Mouse (Mus musculus): ENCODE data around the gene Tcstv3.
"Not testable (repeated sequence)": the region's sequence is repeated elsewhere in the genome, so short reads cannot be mapped to it uniquely, and the experiment has no call there.

Tcstv3 gene

GRCm38 (mm10) chr13:120316578-120316977, at the start of gene Tcstv3:
Gene Tcstv3 (plus strand): TSS chr13:120316878.
- not testable (repeated sequence) for DNase-seq (ENCODE audit: low spot score)

GRCm38 (mm10) chr13:120277837-120278236, 38.8 kb upstream of the Tcstv3 start:
- DNase-seq (ENCODE audit: low spot score) = not testable (repeated sequence)

DNA sequence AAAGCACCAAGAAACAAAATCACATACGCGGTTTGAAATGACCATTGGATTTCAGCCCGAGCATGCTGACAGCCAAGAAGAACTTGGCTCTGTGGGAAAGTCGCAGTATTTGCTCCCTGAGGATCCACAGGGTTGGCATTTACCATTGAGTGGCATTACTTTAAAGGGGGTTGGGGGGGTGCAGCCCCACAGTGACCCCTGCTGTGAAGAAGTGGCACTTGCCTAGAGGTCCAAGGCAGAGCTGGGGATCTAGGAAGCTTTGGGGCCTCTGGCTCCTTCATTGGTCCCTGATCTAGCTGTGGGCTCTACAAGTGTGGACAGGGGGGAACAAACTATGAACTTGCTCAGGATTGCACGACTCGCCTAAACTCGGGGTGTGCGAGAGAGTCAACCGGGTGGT, 37.9 kb upstream of the Tcstv3 start:
- no peak for DNase-seq (ENCODE audit: low spot score)

DNA sequence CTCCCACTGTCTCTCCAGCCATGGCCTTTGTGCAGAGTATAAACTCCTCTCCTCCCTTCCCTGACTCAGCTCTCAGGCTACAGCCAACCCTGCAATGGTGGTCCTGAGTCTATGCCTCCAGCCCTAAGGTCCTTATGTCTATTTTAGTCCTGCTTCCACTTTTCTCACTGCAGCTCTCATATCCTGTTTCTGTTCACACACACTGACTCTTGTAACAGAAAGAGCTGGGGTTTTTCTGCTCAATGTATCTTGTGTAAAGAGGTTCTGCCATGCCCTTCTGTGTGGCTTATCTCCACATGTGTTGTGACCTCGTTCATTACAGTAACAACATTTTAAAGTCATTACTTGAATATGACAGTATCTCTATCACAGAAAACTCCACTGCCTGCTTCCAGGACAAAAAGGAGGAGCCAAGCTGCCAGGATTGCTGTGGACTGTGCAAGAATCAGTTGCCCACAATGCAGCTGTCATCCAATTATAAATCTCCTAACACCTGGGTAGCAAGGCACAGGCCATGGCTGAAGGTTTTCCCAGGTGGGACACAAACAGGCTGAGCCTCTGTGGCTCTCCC, 17.3 kb upstream of the Tcstv3 start:
- DNase-seq (ENCODE audit: low spot score) = no peak

- DNase-seq (ENCODE audit: low spot score) = no peak
Observed at GRCm38 (mm10) chr13:120299991-120300442, 16.7 kb upstream of the Tcstv3 start, which contains the start of gene BC147527. Gene BC147527 (plus strand): TSS chr13:120300392.

DNA sequence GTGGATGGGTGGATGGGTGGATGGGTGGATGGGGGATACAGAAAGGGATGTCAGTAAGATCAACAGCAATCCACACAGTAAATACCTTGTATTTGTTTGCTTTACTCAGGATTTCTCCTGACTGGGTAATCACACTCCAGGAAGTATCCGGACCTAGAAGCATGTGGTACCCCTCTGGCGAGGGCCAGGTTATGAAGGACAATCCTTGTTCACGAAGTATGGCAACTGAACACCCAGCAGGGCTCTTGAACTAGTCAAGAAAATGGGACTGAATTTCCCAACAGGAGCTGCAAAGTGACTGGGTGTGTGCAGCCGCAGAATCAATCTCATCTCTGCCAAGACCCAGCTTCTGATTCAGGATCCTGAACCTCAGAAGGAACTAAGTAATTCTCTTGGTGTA, 15.8 kb upstream of the Tcstv3 start:
- no peak for DNase-seq (ENCODE audit: low spot score)

GRCm38 (mm10) chr13:120310749-120311148, 5.9 kb upstream of the Tcstv3 start:
- DNase-seq (ENCODE audit: low spot score) = no peak

DNA sequence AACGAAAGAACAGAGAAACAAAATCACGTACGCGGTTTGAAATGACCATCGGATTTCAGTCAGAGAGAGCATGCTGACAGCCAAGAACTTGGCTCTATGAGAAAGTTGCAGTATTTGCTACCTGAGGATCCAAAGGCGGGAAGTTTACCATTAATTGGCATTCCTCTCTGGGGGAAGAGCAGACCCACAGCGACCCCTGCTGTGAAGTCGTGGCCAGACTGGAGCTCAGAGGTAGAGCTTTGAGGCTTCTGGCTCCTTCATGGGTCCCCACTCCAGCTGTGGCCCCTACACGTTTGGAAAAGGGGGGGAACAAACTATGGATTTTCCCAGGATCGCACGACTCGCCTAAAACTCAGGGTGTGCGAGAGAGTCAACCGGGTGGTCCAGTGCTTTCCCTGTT, 3.1 kb upstream of the Tcstv3 start:
- DNase-seq (ENCODE audit: low spot score) = no peak

- no peak for DNase-seq (ENCODE audit: low spot score)
Observed at GRCm38 (mm10) chr13:120320183-120320582, 3.5 kb downstream of the Tcstv3 start.

GRCm38 (mm10) chr13:120320721-120321120, 4.0 kb downstream of the Tcstv3 start:
- no peak for DNase-seq (ENCODE audit: low spot score)
